8 mouse cellular contexts compared by ENCODE assay signal in genomic region chr3:83054759-83055158, GRCm38 (mm10). TPM values are rescaled to one million over a fixed set of nuclear protein-coding genes. Genes with fewer than 3 reads are reported as not detected.
DNase-seq lines count a peak whose midpoint lies in the region; ATAC-seq and TF ChIP-seq lines count a peak whose summit lies in the region.

No protein-coding gene starts in this region.

- TF ChIP-seq CTCF in thymus, adult 2 months (IDR thresholded peaks at IDR 0.05; ENCODE audit: borderline replicate concordance, control insufficient read depth, extremely low read depth, insufficient read depth, low read length, poor library complexity) = no peak

- H3K9ac ChIP-seq in liver, embryonic 12.5 days = peak overlapping the region; percentile 44; the same call in 1 of the 2 replicates

- H3K4me3 ChIP-seq in erythroblast, embryonic 14.5 days (replicated peaks) = peak overlapping the region; percentile 100
- H3K4me3 ChIP-seq in thymus, adult 2 months (ENCODE audit: control insufficient read depth, insufficient read depth, low read length) = peak overlapping the region; percentile 28
- H3K4me3 ChIP-seq in liver, embryonic 12.5 days = peak overlapping the region; percentile 55

- H3K4me2 ChIP-seq in liver, embryonic 12.5 days = peak overlapping the region; percentile 91

- H3K9me3 ChIP-seq in erythroblast, embryonic 14.5 days (ENCODE audit: control insufficient read depth, low read length) = no peaks in the 10 kb centered on the region
- H3K9me3 ChIP-seq in liver, embryonic 12.5 days (replicated peaks) = no peaks in the 10 kb centered on the region

- H3K36me3 ChIP-seq in erythroblast, embryonic 14.5 days (ENCODE audit: control insufficient read depth) = peaks cover 29% of the 10 kb centered on the region
- peaks cover 14% of the 10 kb centered on the region for H3K36me3 ChIP-seq in thymus, adult 2 months (ENCODE audit: control insufficient read depth, insufficient read depth, low read length)
- H3K36me3 ChIP-seq in liver, embryonic 12.5 days = peaks cover 29% of the 10 kb centered on the region

- DNase-seq in thymus, adult 2 months = no peak
- no peak for DNase-seq in thymus, adult 18-20 months
- DNase-seq in ovary, postnatal 14 days (ENCODE audit: low spot score) = no peak
- no peak for DNase-seq in frontal cortex, adult 2 months (ENCODE audit: extremely low spot score in 1 of 2, low spot score in 1 of 2)
- DNase-seq in left cerebral cortex, adult 8-10 months (ENCODE audit: low spot score in 2 of 2) = no peak

- ATAC-seq in erythroblast, adult 5-6 weeks (replicated peaks; ENCODE audit: low FRiP score, poor library complexity, severe bottlenecking) = no peak
- peak; percentile 34; the same call in 1 of the 2 replicates for ATAC-seq in liver, embryonic 12.5 days

- no peak overlapping the region for H3K27ac ChIP-seq in thymus, adult 2 months (ENCODE audit: control insufficient read depth, insufficient read depth, low read length)
- H3K27ac ChIP-seq in liver, embryonic 12.5 days = no peak overlapping the region

- H3K27me3 ChIP-seq in erythroblast, embryonic 14.5 days (ENCODE audit: control insufficient read depth) = no peaks in the 10 kb centered on the region; the same call in 1 of the 2 replicates
- no peaks in the 10 kb centered on the region for H3K27me3 ChIP-seq in thymus, adult 2 months (ENCODE audit: control insufficient read depth, insufficient read depth, low read length)
- H3K27me3 ChIP-seq in liver, embryonic 12.5 days (replicated peaks) = no peaks in the 10 kb centered on the region

- TF ChIP-seq POLR2A in thymus, adult 2 months (IDR thresholded peaks at IDR 0.05; ENCODE audit: control insufficient read depth, extremely low read depth, insufficient read depth, low read length, poor library complexity) = no peak

- H3K4me1 ChIP-seq in erythroblast, embryonic 14.5 days (ENCODE audit: control insufficient read depth) = peaks cover 28% of the 10 kb centered on the region
- H3K4me1 ChIP-seq in thymus, adult 2 months (replicated peaks; ENCODE audit: control insufficient read depth, insufficient read depth, low read length) = peaks cover 4% of the 10 kb centered on the region; the same call in 1 of the 2 replicates
- H3K4me1 ChIP-seq in liver, embryonic 12.5 days = peaks cover 32% of the 10 kb centered on the region

- 27% methylated on average over 13 of the region's 13 CpGs for WGBS in thymus, adult 2 months
- 15% methylated on average over 13 of the region's 13 CpGs for WGBS in liver, embryonic 12.5 days (ENCODE audit: insufficient replicate concordance)

RNA-seq across cellular contexts. Expression of gene Plrg1, which starts 0.6 kb away (rescaled TPM):
- polyA plus RNA-seq in erythroblast, embryonic 14.5 days (2012) = 0.37 and 0.80 TPM in 2 replicates
- total RNA-seq in erythroblast, adult 5-6 weeks (2015; ENCODE audit: low replicate concordance) = 18.3 and 23.6 TPM in 2 replicates
- 23.4 and 23.8 TPM in 2 replicates for total RNA-seq in erythroblast, adult 5-6 weeks (2017; ENCODE audit: low replicate concordance)
- polyA plus RNA-seq in thymus, adult 2 months (2012; rRNA removed) = 55.9 TPM in 2 replicates
- polyA plus RNA-seq in liver, embryonic 12.5 days (2016; fragmentation: Nextera tagmentation; extraction: Ambion mirVana) = 66.2 and 69.4 TPM in 2 replicates
- polyA plus RNA-seq in frontal cortex, adult 2 months (2012; rRNA removed) = 44.6 and 49.6 TPM in 2 replicates
- total RNA-seq in left cerebral cortex, adult 8-10 months (2022) = 10 to 100 TPM; 43.0 to 46.5 (median 44.3) TPM

RNA-seq across cellular contexts. Expression of gene Fgb, which starts 5.1 kb away (rescaled TPM):
- polyA plus RNA-seq in erythroblast, embryonic 14.5 days (2012) = 0.03 and 0.04 TPM in 2 replicates
- total RNA-seq in erythroblast, adult 5-6 weeks (2015; ENCODE audit: low replicate concordance) = not detected in 2 replicates
- total RNA-seq in erythroblast, adult 5-6 weeks (2017; ENCODE audit: low replicate concordance) = not detected in 2 replicates
- 0.15 and 1.8 TPM in 2 replicates for polyA plus RNA-seq in thymus, adult 2 months (2012; rRNA removed)
- polyA plus RNA-seq in liver, embryonic 12.5 days (2016; fragmentation: Nextera tagmentation; extraction: Ambion mirVana) = 139 and 143 TPM in 2 replicates
- 0.08 TPM in 1 of 2 replicates, not detected in the other for polyA plus RNA-seq in frontal cortex, adult 2 months (2012; rRNA removed)
- total RNA-seq in left cerebral cortex, adult 8-10 months (2022) = not detected

RNA-seq across cellular contexts. Expression of gene Fga, which starts 28.9 kb away (rescaled TPM):
- 0.16 and 0.37 TPM in 2 replicates for polyA plus RNA-seq in erythroblast, embryonic 14.5 days (2012)
- not detected in 2 replicates for total RNA-seq in erythroblast, adult 5-6 weeks (2015; ENCODE audit: low replicate concordance)
- not detected in 2 replicates for total RNA-seq in erythroblast, adult 5-6 weeks (2017; ENCODE audit: low replicate concordance)
- polyA plus RNA-seq in thymus, adult 2 months (2012; rRNA removed) = 0.08 and 1.0 TPM in 2 replicates
- 190 and 194 TPM in 2 replicates for polyA plus RNA-seq in liver, embryonic 12.5 days (2016; fragmentation: Nextera tagmentation; extraction: Ambion mirVana)
- polyA plus RNA-seq in frontal cortex, adult 2 months (2012; rRNA removed) = 0.06 and 0.21 TPM in 2 replicates
- total RNA-seq in left cerebral cortex, adult 8-10 months (2022) = not detected

RNA-seq across cellular contexts. Expression of gene Fgg, which starts 47.2 kb away (rescaled TPM):
- polyA plus RNA-seq in erythroblast, embryonic 14.5 days (2012) = 0.06 TPM in 1 of 2 replicates, not detected in the other
- not detected in 2 replicates for total RNA-seq in erythroblast, adult 5-6 weeks (2015; ENCODE audit: low replicate concordance)
- not detected in 2 replicates for total RNA-seq in erythroblast, adult 5-6 weeks (2017; ENCODE audit: low replicate concordance)
- polyA plus RNA-seq in thymus, adult 2 months (2012; rRNA removed) = 0.65 and 4.3 TPM in 2 replicates
- polyA plus RNA-seq in liver, embryonic 12.5 days (2016; fragmentation: Nextera tagmentation; extraction: Ambion mirVana) = 170 and 179 TPM in 2 replicates
- polyA plus RNA-seq in frontal cortex, adult 2 months (2012; rRNA removed) = 0.44 TPM in 1 of 2 replicates, not detected in the other
- not detected for total RNA-seq in left cerebral cortex, adult 8-10 months (2022)

Comparison
In these comparisons a context has a peak if more than half of its experiments do, and no peak if none do; other contexts are left out.
1. H3K4me3 ChIP-seq: peak in every context shown above with its lines; median percentile 100 in erythroblast, embryonic 14.5 days; 55 in liver, embryonic 12.5 days; 28 in thymus, adult 2 months.
2. RNA of gene Plrg1, which starts 0.6 kb away (polyA plus RNA-seq): 66.2 to 69.4 TPM in liver, embryonic 12.5 days, 55.9 TPM in thymus, adult 2 months and 44.6 to 49.6 TPM in frontal cortex, adult 2 months; 0.37 to 0.80 TPM in erythroblast, embryonic 14.5 days; every median in the first group is over 10 times any median in the second.
3. RNA of gene Fgb, which starts 5.1 kb away (polyA plus RNA-seq): 139 to 143 TPM in liver, embryonic 12.5 days; 0.15 to 1.8 TPM in thymus, adult 2 months, 0.03 to 0.04 TPM in erythroblast, embryonic 14.5 days and 0.08 TPM in frontal cortex, adult 2 months; every median in the first group is over 10 times any median in the second.
4. RNA of gene Fga, which starts 28.9 kb away (polyA plus RNA-seq): 190 to 194 TPM in liver, embryonic 12.5 days; 0.16 to 0.37 TPM in erythroblast, embryonic 14.5 days, 0.08 to 1.0 TPM in thymus, adult 2 months and 0.06 to 0.21 TPM in frontal cortex, adult 2 months; every median in the first group is over 10 times any median in the second.